Comparison of ENCODE assay signal across 19 mouse cellular contexts in genomic region chr9:86976896-86977295, GRCm38 (mm10). TPM values are rescaled to one million over a fixed set of nuclear protein-coding genes. Genes with fewer than 3 reads are reported as not detected.
DNase-seq lines count a peak whose midpoint lies in the region; ATAC-seq and TF ChIP-seq lines count a peak whose summit lies in the region.
"Had no signal": no experiment of that assay in that cellular context is flagged by ENCODE, and none has a peak within 500 bp of the region (broad histone marks: within the 10 kb centered on the region; RNA-seq: fewer than 3 reads in every experiment).

No protein-coding gene starts in this region.

- WGBS in forebrain, postnatal 0 days: 64% methylated on average over 4 of the region's 4 CpGs
- 69% methylated on average over 4 of the region's 4 CpGs for WGBS in forebrain, embryonic 15.5 days

- no peak overlapping the region for H3K27ac ChIP-seq in forebrain, postnatal 0 days (ENCODE audit: low read depth, low read length)
- no peak overlapping the region for H3K27ac ChIP-seq in forebrain, embryonic 15.5 days (replicated peaks)
- H3K27ac ChIP-seq in left cerebral cortex, adult 2 months: no peak overlapping the region
- H3K27ac ChIP-seq: embryonic facial prominence, embryonic 15.5 days; forebrain, embryonic 13.5 days; heart, embryonic 13.5 days; hindbrain, embryonic 12.5 days; limb, embryonic 15.5 days; lung, embryonic 15.5 days; neural tube, embryonic 15.5 days had no signal

- H3K36me3 ChIP-seq in forebrain, postnatal 0 days (ENCODE audit: insufficient read depth): no peaks in the 10 kb centered on the region
- no peaks in the 10 kb centered on the region for H3K36me3 ChIP-seq in forebrain, embryonic 15.5 days
- H3K36me3 ChIP-seq: embryonic facial prominence, embryonic 15.5 days; heart, embryonic 13.5 days; hindbrain, embryonic 12.5 days; limb, embryonic 15.5 days; lung, embryonic 15.5 days; neural tube, embryonic 15.5 days had no signal

- DNase-seq in forebrain, postnatal 0 days: peak; percentile 50
- peak; percentile 50 for DNase-seq in left cerebral cortex, postnatal 4 days
- no peak for DNase-seq in left cerebral cortex, adult 2 months (ENCODE audit: extremely low spot score in 1 of 2, low spot score in 2 of 2)
- peak; percentile 89 for DNase-seq in cerebellum, adult 11-12 months
- DNase-seq in layer of hippocampus, adult 18-20 months (ENCODE audit: low spot score in 2 of 2): peak; percentile 28 to 71
- DNase-seq in gastrocnemius, postnatal 25 days: no peak
- no peak for DNase-seq in urinary bladder, postnatal 4 days (ENCODE audit: low spot score in 2 of 2)
- DNase-seq: B cell, adult 2 months; gastrocnemius, postnatal 10 days had no signal

- H3K27me3 ChIP-seq in forebrain, postnatal 0 days (ENCODE audit: insufficient read depth, low read length): no peaks in the 10 kb centered on the region
- no peaks in the 10 kb centered on the region for H3K27me3 ChIP-seq in forebrain, embryonic 15.5 days
- H3K27me3 ChIP-seq: embryonic facial prominence, embryonic 15.5 days; forebrain, embryonic 13.5 days; heart, embryonic 13.5 days; hindbrain, embryonic 12.5 days; limb, embryonic 15.5 days; lung, embryonic 15.5 days; neural tube, embryonic 15.5 days had no signal

- H3K9me3 ChIP-seq in forebrain, postnatal 0 days (ENCODE audit: low read length): no peaks in the 10 kb centered on the region
- no peaks in the 10 kb centered on the region for H3K9me3 ChIP-seq in forebrain, embryonic 15.5 days
- H3K9me3 ChIP-seq: embryonic facial prominence, embryonic 15.5 days; forebrain, embryonic 13.5 days; heart, embryonic 13.5 days; hindbrain, embryonic 12.5 days; limb, embryonic 15.5 days; lung, embryonic 15.5 days; neural tube, embryonic 15.5 days had no signal

- TF ChIP-seq CTCF in forebrain, postnatal 0 days (IDR thresholded peaks at IDR 0.05; ENCODE audit: low read depth): no peak
- TF ChIP-seq CTCF in left cerebral cortex, adult 2 months (IDR thresholded peaks at IDR 0.05): no peak

- H3K4me3 ChIP-seq in forebrain, postnatal 0 days (ENCODE audit: low read depth, low read length): no peak overlapping the region
- no peak overlapping the region for H3K4me3 ChIP-seq in forebrain, embryonic 15.5 days
- no peak overlapping the region for H3K4me3 ChIP-seq in left cerebral cortex, adult 2 months
- H3K4me3 ChIP-seq: embryonic facial prominence, embryonic 15.5 days; forebrain, embryonic 13.5 days; heart, embryonic 13.5 days; hindbrain, embryonic 12.5 days; limb, embryonic 15.5 days; lung, embryonic 15.5 days; neural tube, embryonic 15.5 days had no signal

- H3K9ac ChIP-seq in forebrain, postnatal 0 days: no peak overlapping the region
- H3K9ac ChIP-seq in forebrain, embryonic 15.5 days (replicated peaks): no peak overlapping the region
- H3K9ac ChIP-seq: embryonic facial prominence, embryonic 15.5 days; forebrain, embryonic 13.5 days; heart, embryonic 13.5 days; hindbrain, embryonic 12.5 days; limb, embryonic 15.5 days; lung, embryonic 15.5 days; neural tube, embryonic 15.5 days had no signal

- ATAC-seq in forebrain, postnatal 0 days: peak; percentile 16; the same call in 1 of the 2 replicates
- ATAC-seq in forebrain, embryonic 15.5 days (replicated peaks): no peak
- ATAC-seq: forebrain, embryonic 13.5 days; intestine, postnatal 0 days had no signal

- no peak overlapping the region for H3K4me2 ChIP-seq in forebrain, postnatal 0 days (ENCODE audit: low read depth)
- H3K4me2 ChIP-seq in forebrain, embryonic 15.5 days (replicated peaks): no peak overlapping the region
- H3K4me2 ChIP-seq: embryonic facial prominence, embryonic 15.5 days; forebrain, embryonic 13.5 days; heart, embryonic 13.5 days; hindbrain, embryonic 12.5 days; limb, embryonic 15.5 days; lung, embryonic 15.5 days; neural tube, embryonic 15.5 days had no signal

- intact Hi-C loops in left cerebral cortex, postnatal 4 days (cut with DNase I): no loop called here
- intact Hi-C loops in left cerebral cortex, adult 2 months (cut with DNase I): loop anchor here (5.0 kb wide), 1 partner anchor 95 kb away; the partner anchor contains the start of gene Snap91

- H3K4me1 ChIP-seq in forebrain, postnatal 0 days (ENCODE audit: insufficient read depth): no peaks in the 10 kb centered on the region
- H3K4me1 ChIP-seq in forebrain, embryonic 15.5 days: 0 out of 2 replicates have a peak, but pooled peaks cover 3% of the 10 kb centered on the region
- H3K4me1 ChIP-seq: heart, embryonic 13.5 days; limb, embryonic 15.5 days; neural tube, embryonic 15.5 days had no signal

RNA-seq across cellular contexts. Expression of gene Ripply2, which starts 38.4 kb away (rescaled TPM):
- 3.5 and 5.6 TPM in 2 replicates for total RNA-seq in forebrain, postnatal 0 days (2014; rRNA removed)
- 13.0 and 13.2 TPM in 2 replicates for polyA plus RNA-seq in forebrain, postnatal 0 days (2015; fragmentation: Nextera tagmentation; extraction: Ambion mirVana)
- 5.8 and 6.8 TPM in 2 replicates for polyA plus RNA-seq in forebrain, embryonic 15.5 days (2015; fragmentation: Nextera tagmentation; extraction: Ambion mirVana)
- total RNA-seq in left cerebral cortex, postnatal 4 days (2021): 1 to 10 TPM; 5.4 to 6.1 TPM
- total RNA-seq in left cerebral cortex, adult 2 months (2021): 1 to 10 TPM; 8.1 to 8.8 TPM
- total RNA-seq in layer of hippocampus, adult 18-20 months (2021): 10 to 100 TPM in 1 of 2 experiments, 1 to 10 TPM in 1; 8.0 to 10.9 TPM
- total RNA-seq in gastrocnemius, postnatal 25 days (2021): not detected
- total RNA-seq: gastrocnemius, postnatal 10 days; megakaryocyte progenitor cell, adult 5-6 weeks had no signal
- polyA plus RNA-seq: embryonic facial prominence, embryonic 15.5 days; intestine, postnatal 0 days; limb, embryonic 15.5 days; lung, embryonic 15.5 days had no signal

RNA-seq across cellular contexts. Expression of gene Cyb5r4, which starts 44.9 kb away (rescaled TPM):
- 37.5 and 40.2 TPM in 2 replicates for total RNA-seq in forebrain, postnatal 0 days (2014; rRNA removed)
- 37.6 and 40.3 TPM in 2 replicates for polyA plus RNA-seq in forebrain, postnatal 0 days (2015; fragmentation: Nextera tagmentation; extraction: Ambion mirVana)
- 70.3 and 76.9 TPM in 2 replicates for polyA plus RNA-seq in forebrain, embryonic 15.5 days (2015; fragmentation: Nextera tagmentation; extraction: Ambion mirVana)
- 10 to 100 TPM; 32.6 to 35.7 TPM for total RNA-seq in left cerebral cortex, postnatal 4 days (2021)
- 10 to 100 TPM; 38.6 to 38.7 TPM for total RNA-seq in left cerebral cortex, adult 2 months (2021)
- 10 to 100 TPM; 36.0 to 37.5 TPM for total RNA-seq in layer of hippocampus, adult 18-20 months (2021)
- total RNA-seq in gastrocnemius, postnatal 25 days (2021): 10 to 100 TPM; 23.7 to 29.5 TPM

Comparison
In these comparisons a context has a peak if more than half of its experiments do, and no peak if none do; other contexts are left out.
1. DNase-seq: peak in forebrain, postnatal 0 days (single experiment), left cerebral cortex, postnatal 4 days (single experiment), cerebellum, adult 11-12 months (single experiment) and layer of hippocampus, adult 18-20 months (2 of 2); none in left cerebral cortex, adult 2 months (0 of 2), gastrocnemius, postnatal 25 days (single experiment) and urinary bladder, postnatal 4 days (0 of 2).